Mouse (Mus musculus) brain, embryonic 14.5 days (tissue): ENCODE data around the gene Polk.

ENCODE experiments used
- CTCF ChIP-seq: fragments of 200-500 bp; IDR thresholded peaks from 2 replicates; pipeline ENCODE4 v1.5.1; 2012; ENCODE audit warnings: inconsistent platforms, mild to moderate bottlenecking, moderate library complexity, borderline replicate concordance; ENCODE audit not compliant: insufficient read depth, insufficient read length; ENCODE audit errors: extremely low read depth
- POLR2A ChIP-seq: fragments of 200-500 bp; IDR thresholded peaks from 2 replicates; pipeline ENCODE4 v1.6.1; 2012; ENCODE audit warnings: mild to moderate bottlenecking, inconsistent platforms, borderline replicate concordance; ENCODE audit not compliant: poor library complexity, insufficient read depth, insufficient read length, severe bottlenecking; ENCODE audit errors: extremely low read depth

DNA sequence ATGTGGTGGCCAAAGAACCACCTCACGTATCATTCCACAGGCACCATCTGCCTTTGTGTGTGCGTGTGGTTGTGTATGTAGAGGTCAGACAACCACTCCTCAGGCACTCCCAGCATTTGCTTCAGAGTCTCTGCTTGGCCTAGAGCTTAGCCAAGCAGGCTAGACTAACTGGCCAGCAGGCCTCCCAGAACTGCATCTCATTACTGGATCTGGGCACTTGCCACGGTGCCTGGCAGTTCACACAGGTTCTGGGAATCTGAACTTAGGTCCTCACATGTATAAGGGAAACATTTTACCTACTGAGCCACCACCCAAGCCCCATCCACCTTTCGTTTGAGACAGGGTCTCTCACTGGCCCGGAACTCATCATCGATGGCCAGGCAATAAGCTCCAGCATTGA is 10.2 kb downstream of the Polk start:
- TF ChIP-seq CTCF (no peak), POLR2A (no peak)
